Mouse (Mus musculus): ENCODE measurements around the gene Hspb9.

The Hspb9 gene

GRCm38 (mm10) chr11:100709201-100709810 is 4.3 kb upstream of the Hspb9 start:
- no peak for DNase-seq

- no peak for DNase-seq
Observed at GRCm38 (mm10) chr11:100710528-100710927, 3.1 kb upstream of the Hspb9 start.

GRCm38 (mm10) chr11:100710977-100711376 is 2.7 kb upstream of the Hspb9 start:
- no peak for DNase-seq

GRCm38 (mm10) chr11:100711783-100712615 is 1.7 kb upstream of the Hspb9 start, which contains the start of gene Kat2a:
Gene Kat2a (minus strand): TSS chr11:100712465.
- DNase-seq, result peak; percentile 64 to 77

- DNase-seq, result no peak
Observed at GRCm38 (mm10) chr11:100713174-100713573, 476 bp upstream of the Hspb9 start.

GRCm38 (mm10) chr11:100714534-100714915 is 875 bp downstream of the Hspb9 start:
- DNase-seq, result peak; percentile 47 to 74

GRCm38 (mm10) chr11:100714948-100715347 is 1.3 kb downstream of the Hspb9 start:
- no peak for DNase-seq

GRCm38 (mm10) chr11:100716649-100717048 is 3.0 kb downstream of the Hspb9 start:
- DNase-seq, result no peak

- no peak for DNase-seq
Observed at GRCm38 (mm10) chr11:100718462-100718861, 4.8 kb downstream of the Hspb9 start.

GRCm38 (mm10) chr11:100718866-100719265 is 5.2 kb downstream of the Hspb9 start:
- DNase-seq, result no peak

- DNase-seq, result no peak
Observed at GRCm38 (mm10) chr11:100719312-100719711, 5.7 kb downstream of the Hspb9 start.

GRCm38 (mm10) chr11:100719893-100720292 is 6.2 kb downstream of the Hspb9 start:
- no peak for DNase-seq

GRCm38 (mm10) chr11:100720345-100720744 is 6.7 kb downstream of the Hspb9 start:
- DNase-seq, result no peak

- no peak for DNase-seq
Observed at GRCm38 (mm10) chr11:100721254-100721653, 7.6 kb downstream of the Hspb9 start.

- no peak for DNase-seq
Observed at GRCm38 (mm10) chr11:100721776-100722492, 8.3 kb downstream of the Hspb9 start.

- no peak for DNase-seq
Observed at GRCm38 (mm10) chr11:100722493-100723028, 8.9 kb downstream of the Hspb9 start.

- DNase-seq, result no peak
Observed at GRCm38 (mm10) chr11:100724919-100725512, 11.4 kb downstream of the Hspb9 start.

- no peak for DNase-seq
Observed at GRCm38 (mm10) chr11:100727201-100727600, 13.6 kb downstream of the Hspb9 start.

GRCm38 (mm10) chr11:100728601-100729000 is 15.0 kb downstream of the Hspb9 start:
- DNase-seq, result no peak

GRCm38 (mm10) chr11:100729976-100730375 is 16.3 kb downstream of the Hspb9 start:
- no peak for DNase-seq

- DNase-seq, result no peak
Observed at GRCm38 (mm10) chr11:100730477-100731205, 17.0 kb downstream of the Hspb9 start.
